Mouse (Mus musculus): ENCODE measurements around the gene Nde1.

DNA sequence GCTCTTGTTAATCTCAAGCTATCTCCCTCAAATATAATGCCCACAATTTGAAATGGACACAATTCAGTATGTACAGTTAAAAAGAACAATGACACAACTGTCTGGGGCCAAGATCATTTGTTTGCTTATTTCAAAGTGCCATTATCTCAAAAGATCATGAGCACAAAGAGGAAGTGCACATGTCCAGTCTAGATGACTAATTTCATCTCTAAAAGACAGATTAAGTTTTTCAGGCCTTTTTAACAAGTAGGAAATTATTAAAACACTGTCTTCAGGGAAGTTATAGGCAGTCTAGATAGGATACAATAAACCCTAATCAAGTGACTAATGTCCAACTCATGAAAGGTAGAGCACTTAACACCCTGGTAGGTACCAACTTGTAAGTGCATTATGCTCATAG lies 34.1 kb upstream of the Nde1 start:
- TF ChIP-seq GATA1 (IDR thresholded peaks at IDR 0.05; ENCODE audit: low read length) (no peak), TAL1 (IDR thresholded peaks at IDR 0.05; ENCODE audit: low read length) (no peak)

All from erythroblast, embryonic 14.5 days (primary cell).